Mouse (Mus musculus) midbrain, postnatal 0 days (tissue): ENCODE measurements around the gene Klhdc3. TPM values are rescaled to one million over a fixed set of nuclear protein-coding genes. Genes with fewer than 3 reads are reported as not detected.

Experiments
- ATAC-seq: fragments of 200-750 bp; cut with Nextera tagmentation; 2 replicates; pipeline ENCODE4 v1.8.0; 2017; ENCODE audit warnings: moderate number of reproducible peaks, mild to moderate bottlenecking, moderate TSS enrichment, moderate library complexity; ENCODE audit not compliant: low FRiP score
- DNase-seq: peaks from one replicate; pipeline ENCODE4 v3.0.0-alpha.2; 2015; ENCODE audit warnings: low spot score
- H3K27ac ChIP-seq: fragments of 300-500 bp; sonication (generic); 2 replicates; pipeline ENCODE4 v1.5.1; 2014; ENCODE audit warnings: low read depth, mild to moderate bottlenecking, low read length, mixed read lengths
- H3K27me3 ChIP-seq: fragments of 300-500 bp; sonication (generic); 2 replicates; pipeline ENCODE4 v1.6.1; 2014; ENCODE audit warnings: low read length, control low read depth, mixed read lengths; ENCODE audit not compliant: insufficient read depth
- H3K36me3 ChIP-seq: fragments of 300-500 bp; sonication (generic); 2 replicates; pipeline ENCODE4 v1.6.1; 2014; ENCODE audit warnings: low read length, control low read depth, mixed read lengths; ENCODE audit not compliant: insufficient read depth
- H3K4me1 ChIP-seq: fragments of 300-500 bp; sonication (generic); 2 replicates; pipeline ENCODE4 v1.6.1; 2014; ENCODE audit warnings: mild to moderate bottlenecking, control low read depth, antibody characterized with exemption, low read length, mixed read lengths; ENCODE audit not compliant: insufficient read depth
- H3K4me2 ChIP-seq: fragments of 300-500 bp; sonication (generic); 2 replicates; pipeline ENCODE4 v1.6.1; 2014; ENCODE audit warnings: low read depth, mild to moderate bottlenecking, low read length, mixed read lengths; ENCODE audit not compliant: poor library complexity, severe bottlenecking
- H3K4me3 ChIP-seq: fragments of 300-500 bp; sonication (generic); 2 replicates; pipeline ENCODE4 v1.5.1; 2014; ENCODE audit warnings: low read depth, mild to moderate bottlenecking, low read length, moderate library complexity
- H3K9ac ChIP-seq: fragments of 300-500 bp; sonication (generic); replicated peaks from 2 replicates; pipeline ENCODE4 v1.6.1; 2014; ENCODE audit warnings: mild to moderate bottlenecking, low read length, moderate library complexity, mixed read lengths; ENCODE audit not compliant: poor library complexity, severe bottlenecking
- H3K9me3 ChIP-seq: fragments of 300-500 bp; sonication (generic); 2 replicates; pipeline ENCODE4 v1.6.1; 2016; ENCODE audit warnings: low read length, control low read depth
- CTCF ChIP-seq: IDR thresholded peaks from 2 replicates; pipeline ENCODE4 v1.5.1; 2016; ENCODE audit warnings: antibody characterized with exemption, mild to moderate bottlenecking
- WGBS: fragments of 180-500 bp; shearing (Covaris S2); extraction: QIAGEN DNeasy Blood & Tissue Kit; methylation state at CpG from one replicate; pipeline ENCODE4 v1.1.7; 2014; 5-methylcytosine and 5-hydroxymethylcytosine counted together
- polyA plus RNA-seq: library from polyadenylated mRNA; unstranded; fragments of >200 nt; fragmentation: Nextera tagmentation; extraction: Ambion mirVana; gene quantifications from 2 replicates; pipeline ENCODE4 v1.2.1, GENCODE M21; 2015
- total RNA-seq: library from RNA; depleted of rRNA; stranded (reverse); fragments of >200 nt; gene quantifications from 2 replicates; pipeline ENCODE4 v1.2.3, GENCODE M21; 2014

Gene Klhdc3
- total and polyA plus RNA-seq, 2 experiments from 2014 or later: 98.7 to 185 TPM

GRCm38 (mm10) chr17:46685913-46686312 lies 5.2 kb upstream of the Klhdc3 start:
- no peak overlapping the region for H3K9ac ChIP-seq
- DNase-seq (no peak), ATAC-seq (no peak)
- TF ChIP-seq CTCF: no peak
- H3K27me3 ChIP-seq: no peaks in the 10 kb centered on the region
- H3K4me1 ChIP-seq: peaks cover 4% of the 10 kb centered on the region; the same call in 1 of the 2 replicates
- no peak overlapping the region for H3K4me3 ChIP-seq
- H3K9me3 ChIP-seq: no peaks in the 10 kb centered on the region
- H3K36me3 ChIP-seq: peaks cover 41% of the 10 kb centered on the region
- no peak overlapping the region for H3K27ac ChIP-seq
- WGBS: 97% methylated on average over 6 of the region's 6 CpGs
- no peak overlapping the region for H3K4me2 ChIP-seq

- ATAC-seq (no peak), DNase-seq (no peak)
- Histone ChIP-seq H3K9ac (no peak overlapping the region), H3K27me3 (no peaks in the 10 kb centered on the region), H3K36me3 (peaks cover 44% of the 10 kb centered on the region), H3K4me2 (no peak overlapping the region), H3K27ac (no peak overlapping the region), H3K4me3 (no peak overlapping the region), H3K4me1 (peaks cover 15% of the 10 kb centered on the region; the same call in 1 of the 2 replicates), H3K9me3 (no peaks in the 10 kb centered on the region)
- no peak for TF ChIP-seq CTCF
- WGBS: 76% methylated on average over 16 of the region's 16 CpGs
Measured at GRCm38 (mm10) chr17:46682654-46683389, 2.1 kb upstream of the Klhdc3 start.

- Histone ChIP-seq H3K27me3 (no peaks in the 10 kb centered on the region), H3K9ac (peak overlapping the region; percentile 74), H3K36me3 (peaks cover 51% of the 10 kb centered on the region), H3K9me3 (no peaks in the 10 kb centered on the region), H3K4me1 (peaks cover 15% of the 10 kb centered on the region; the same call in 1 of the 2 replicates), H3K4me2 (peak overlapping the region; percentile 91), H3K27ac (peak overlapping the region; percentile 83), H3K4me3 (peak overlapping the region; percentile 91)
- WGBS: 25% methylated on average over 12 of the region's 12 CpGs
- ATAC-seq (no peak), DNase-seq (no peak)
- 0 out of 2 replicates have a peak, but pooled peaks have one; percentile 1 for TF ChIP-seq CTCF
Measured at GRCm38 (mm10) chr17:46681466-46682118, 878 bp upstream of the Klhdc3 start.

- Histone ChIP-seq H3K4me1 (peaks cover 15% of the 10 kb centered on the region; the same call in 1 of the 2 replicates), H3K4me2 (peak overlapping the region; percentile 59), H3K27me3 (no peaks in the 10 kb centered on the region), H3K9me3 (no peaks in the 10 kb centered on the region), H3K36me3 (peaks cover 52% of the 10 kb centered on the region), H3K9ac (peak overlapping the region; percentile 83), H3K27ac (peak overlapping the region; percentile 83), H3K4me3 (peak overlapping the region; percentile 91)
- DNase-seq (peak; percentile 69), ATAC-seq (peak; percentile 55)
- 2% methylated on average over 33 of the region's 34 CpGs for WGBS
- peak; percentile 53 for TF ChIP-seq CTCF
Measured at GRCm38 (mm10) chr17:46679843-46680759, 613 bp downstream of the Klhdc3 start.

- ATAC-seq: no peak
- Histone ChIP-seq H3K27me3 (no peaks in the 10 kb centered on the region), H3K27ac (no peak overlapping the region), H3K9ac (0 out of 2 replicates have a peak overlapping the region, but pooled peaks have one; percentile 83), H3K9me3 (no peaks in the 10 kb centered on the region), H3K4me3 (no peak overlapping the region), H3K4me1 (peaks cover 20% of the 10 kb centered on the region; the same call in 1 of the 2 replicates), H3K4me2 (peak overlapping the region; percentile 59), H3K36me3 (peaks cover 45% of the 10 kb centered on the region)
- TF ChIP-seq CTCF: no peak
- 66% methylated on average over 9 of the region's 9 CpGs for WGBS
- no peak for DNase-seq
Measured at GRCm38 (mm10) chr17:46678911-46679310, 1.8 kb downstream of the Klhdc3 start.
